Mouse (Mus musculus): ENCODE data around the gene Klrb1a.

GRCm38 (mm10) chr6:128624425-128624824, 1.1 kb upstream of the Klrb1a start:
- TF ChIP-seq POLR2A (IDR thresholded peaks at IDR 0.05; ENCODE audit: low read depth, low read length) = no peak
- no peak for TF ChIP-seq ZC3H11A (IDR thresholded peaks at IDR 0.05; ENCODE audit: low read depth, low read length)
- no peak for TF ChIP-seq CTCF (conservative IDR thresholded peaks at IDR 0.05 in 1 of 2, IDR thresholded peaks at IDR 0.05 in 1 of 2; ENCODE audit: low read depth in 2 of 2, low read length in 2 of 2)
- TF ChIP-seq MYC (IDR thresholded peaks at IDR 0.05; ENCODE audit: low read depth, low read length) = no peak
- no peak for TF ChIP-seq PAX5 (IDR thresholded peaks at IDR 0.05; ENCODE audit: low read length)
- no peak for TF ChIP-seq JUND (conservative IDR thresholded peaks at IDR 0.05; ENCODE audit: low read depth, low read length)
- TF ChIP-seq CHD1 (IDR thresholded peaks at IDR 0.05; ENCODE audit: low read depth, low read length) = no peak
- no peak for TF ChIP-seq ELF1 (IDR thresholded peaks at IDR 0.05; ENCODE audit: low read depth, low read length)
- no peak for TF ChIP-seq ZNF384 (IDR thresholded peaks at IDR 0.05; ENCODE audit: low read depth, low read length)

All from CH12.LX (cell line).